Mouse (Mus musculus): ENCODE data around the gene Myh7. TPM values are rescaled to one million over a fixed set of nuclear protein-coding genes. Genes with fewer than 3 reads are reported as not detected.

Myh7 gene
- polyA plus RNA-seq, 1 experiment from 2014 or later, result 5.4 TPM

GRCm38 (mm10) chr14:54926401-54927158 is 67.8 kb downstream of the Myh7 start:
- peak overlapping the region; percentile 94 for H3K27ac ChIP-seq (replicated peaks; ENCODE audit: low read depth, low read length)
- H3K27me3 ChIP-seq (ENCODE audit: control insufficient read depth, insufficient read depth, low read length), result no peaks in the 10 kb centered on the region
- peak overlapping the region; percentile 96 for H3K4me2 ChIP-seq (ENCODE audit: low read length)
- peak; percentile 83 for DNase-seq
- H3K4me1 ChIP-seq (ENCODE audit: control insufficient read depth, insufficient read depth, low read length), result peaks cover 28% of the 10 kb centered on the region
- H3K9ac ChIP-seq (replicated peaks; ENCODE audit: low read length), result peak overlapping the region; percentile 73
- H3K9me3 ChIP-seq (ENCODE audit: control insufficient read depth, low read length), result peaks cover 3% of the 10 kb centered on the region; the same call in 1 of the 2 replicates
- no peaks in the 10 kb centered on the region for H3K36me3 ChIP-seq (ENCODE audit: control insufficient read depth, insufficient read depth, low read length)
- H3K4me3 ChIP-seq (replicated peaks; ENCODE audit: low read depth, low read length), result peak overlapping the region; percentile 51
- peak; percentile 74 for ATAC-seq (ENCODE audit: low FRiP score, low TSS enrichment)
- 0% methylated on average over 54 of the region's 58 CpGs for WGBS

GRCm38 (mm10) chr14:54925349-54926342 is 68.8 kb downstream of the Myh7 start, which contains the start of gene Efs:
Gene Efs, minus strand, starts transcription at chr14:54926126.
- peaks cover 4% of the 10 kb centered on the region; the same call in 1 of the 2 replicates for H3K36me3 ChIP-seq (ENCODE audit: control insufficient read depth, insufficient read depth, low read length)
- H3K27ac ChIP-seq (replicated peaks; ENCODE audit: low read depth, low read length), result peak within 1 kb of the TSS; percentile 94
- H3K9ac ChIP-seq (replicated peaks; ENCODE audit: low read length), result peak within 1 kb of the TSS; percentile 73
- H3K4me1 ChIP-seq (ENCODE audit: control insufficient read depth, insufficient read depth, low read length), result peaks cover 26% of the 10 kb centered on the region
- WGBS, result 2% methylated on average over 55 of the region's 57 CpGs
- H3K4me2 ChIP-seq (ENCODE audit: low read length), result peak within 1 kb of the TSS; percentile 96
- ATAC-seq (ENCODE audit: low FRiP score, low TSS enrichment) (peak; percentile 55), DNase-seq (peak; percentile 79)
- peaks cover 10% of the 10 kb centered on the region for H3K9me3 ChIP-seq (ENCODE audit: control insufficient read depth, low read length)
- H3K4me3 ChIP-seq (replicated peaks; ENCODE audit: low read depth, low read length), result peak within 1 kb of the TSS; percentile 51
- H3K27me3 ChIP-seq (ENCODE audit: control insufficient read depth, insufficient read depth, low read length), result no peaks in the 10 kb centered on the region

- peak overlapping the region; percentile 94 for H3K27ac ChIP-seq (replicated peaks; ENCODE audit: low read depth, low read length)
- no peaks in the 10 kb centered on the region for H3K27me3 ChIP-seq (ENCODE audit: control insufficient read depth, insufficient read depth, low read length)
- WGBS, result 10% methylated on average over 7 of the region's 7 CpGs
- H3K9ac ChIP-seq (replicated peaks; ENCODE audit: low read length), result peak overlapping the region; percentile 73; the same call in 1 of the 2 replicates
- peak overlapping the region; percentile 96 for H3K4me2 ChIP-seq (ENCODE audit: low read length)
- peak overlapping the region; percentile 51 for H3K4me3 ChIP-seq (replicated peaks; ENCODE audit: low read depth, low read length)
- peaks cover 10% of the 10 kb centered on the region for H3K9me3 ChIP-seq (ENCODE audit: control insufficient read depth, low read length)
- peaks cover 22% of the 10 kb centered on the region for H3K4me1 ChIP-seq (ENCODE audit: control insufficient read depth, insufficient read depth, low read length)
- DNase-seq, result peak; percentile 66
- peaks cover 12% of the 10 kb centered on the region; the same call in 1 of the 2 replicates for H3K36me3 ChIP-seq (ENCODE audit: control insufficient read depth, insufficient read depth, low read length)
- ATAC-seq (ENCODE audit: low FRiP score, low TSS enrichment), result peak; percentile 55; the same call in 1 of the 2 replicates
Observed at GRCm38 (mm10) chr14:54924641-54925348, 69.6 kb downstream of the Myh7 start.

MicroRNAs encoded within 50 kb of the gene (microRNA counts, 519-probe panel; counts per million panel counts)
- microRNA mmu-miR-208a, result not detected
- not detected for microRNA mmu-miR-208b

Small RNA genes lying within 50 kb of the gene (microRNA-seq; reads per million reads assigned to microRNA genes)
- not detected for gene Mir208a
- 8.4 reads per million, percentile 33 among the genes with 10 or more reads in this experiment for gene Mir208b

Other genes with a start within 250 kb of the Myh7 start
- gene Slc7a8, start 212.7 kb downstream of the Myh7 start, polyA plus RNA-seq (2014; fragmentation: Nextera tagmentation; extraction: Ambion mirVana), result 5.7 and 7.6 TPM in 2 replicates
- gene Rnf212b, start 180.5 kb downstream of the Myh7 start, polyA plus RNA-seq (2014; fragmentation: Nextera tagmentation; extraction: Ambion mirVana), result not detected in 2 replicates
- gene Homez, start 123.7 kb downstream of the Myh7 start, polyA plus RNA-seq (2014; fragmentation: Nextera tagmentation; extraction: Ambion mirVana), result 6.0 and 9.4 TPM in 2 replicates
- gene Ppp1r3e, start 117.1 kb downstream of the Myh7 start, polyA plus RNA-seq (2014; fragmentation: Nextera tagmentation; extraction: Ambion mirVana), result 2.1 and 4.4 TPM in 2 replicates
- gene Bcl2l2, start 111.2 kb downstream of the Myh7 start, polyA plus RNA-seq (2014; fragmentation: Nextera tagmentation; extraction: Ambion mirVana), result 5.5 and 5.8 TPM in 2 replicates
- not detected in 2 replicates for gene Gm20521, start 111.2 kb downstream of the Myh7 start, polyA plus RNA-seq (2014; fragmentation: Nextera tagmentation; extraction: Ambion mirVana)
- gene Pabpn1, start 102.1 kb downstream of the Myh7 start, polyA plus RNA-seq (2014; fragmentation: Nextera tagmentation; extraction: Ambion mirVana), result 171 and 206 TPM in 2 replicates
- gene Slc22a17, start 81.5 kb downstream of the Myh7 start, polyA plus RNA-seq (2014; fragmentation: Nextera tagmentation; extraction: Ambion mirVana), result 110 and 304 TPM in 2 replicates
- gene Efs, start 68.5 kb downstream of the Myh7 start, polyA plus RNA-seq (2014; fragmentation: Nextera tagmentation; extraction: Ambion mirVana), result 10.2 and 18.3 TPM in 2 replicates
- not detected in 2 replicates for gene Il25, start 61.9 kb downstream of the Myh7 start, polyA plus RNA-seq (2014; fragmentation: Nextera tagmentation; extraction: Ambion mirVana)
- gene Cmtm5, start 58.4 kb downstream of the Myh7 start, polyA plus RNA-seq (2014; fragmentation: Nextera tagmentation; extraction: Ambion mirVana), result 4.2 and 4.3 TPM in 2 replicates
- gene Myh6, start 27.7 kb downstream of the Myh7 start, polyA plus RNA-seq (2014; fragmentation: Nextera tagmentation; extraction: Ambion mirVana), result 0.98 and 1.7 TPM in 2 replicates
- gene Gm17428, start 17.7 kb downstream of the Myh7 start, polyA plus RNA-seq (2014; fragmentation: Nextera tagmentation; extraction: Ambion mirVana), result not detected in 2 replicates
- gene Ngdn, start 20.8 kb upstream of the Myh7 start, polyA plus RNA-seq (2014; fragmentation: Nextera tagmentation; extraction: Ambion mirVana), result 51.7 and 54.3 TPM in 2 replicates
- 24.9 and 28.4 TPM in 2 replicates for gene Zfhx2, start 97.7 kb upstream of the Myh7 start, polyA plus RNA-seq (2014; fragmentation: Nextera tagmentation; extraction: Ambion mirVana)
- 27.9 and 33.7 TPM in 2 replicates for gene Thtpa, start 100.2 kb upstream of the Myh7 start, polyA plus RNA-seq (2014; fragmentation: Nextera tagmentation; extraction: Ambion mirVana)
- gene Ap1g2, start 112.0 kb upstream of the Myh7 start, polyA plus RNA-seq (2014; fragmentation: Nextera tagmentation; extraction: Ambion mirVana), result 6.8 and 7.6 TPM in 2 replicates
- 31.1 and 38.9 TPM in 2 replicates for gene Jph4, start 122.3 kb upstream of the Myh7 start, polyA plus RNA-seq (2014; fragmentation: Nextera tagmentation; extraction: Ambion mirVana)
- gene Dhrs2, start 227.4 kb upstream of the Myh7 start, polyA plus RNA-seq (2014; fragmentation: Nextera tagmentation; extraction: Ambion mirVana), result 0.78 and 0.97 TPM in 2 replicates

Measured in midbrain, embryonic 14.5 days (tissue).